Mouse (Mus musculus) frontal cortex, postnatal 14 days (tissue): ENCODE measurements around the gene Zfp612.

Experiments
- DNase-seq, 2 experiments: peaks; one replicate each; pipeline ENCODE4 v3.0.0; 2022; ENCODE audit warnings: low spot score in 2 of 2

Gene Zfp612

DNA sequence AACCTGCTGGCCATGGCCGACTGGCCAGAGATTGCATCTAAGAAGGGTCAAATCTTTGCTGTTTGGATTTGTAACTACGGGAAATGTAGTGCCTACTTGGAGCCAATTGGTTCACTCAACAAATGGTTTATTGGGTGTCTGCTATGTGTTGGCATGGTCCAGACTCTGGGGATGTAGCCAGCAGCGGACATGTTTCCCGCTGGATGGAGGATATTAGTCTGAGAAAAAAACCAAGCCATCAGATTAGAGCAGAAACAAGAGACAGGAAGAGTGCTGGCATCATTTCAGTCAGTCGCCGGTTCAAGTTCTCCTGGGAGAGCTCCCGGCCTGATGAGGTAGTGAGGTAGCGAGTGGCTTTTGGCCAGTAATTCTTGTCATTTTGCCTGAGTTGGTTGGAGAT, 54.7 kb downstream of the Zfp612 start:
- DNase-seq: no peak

DNA sequence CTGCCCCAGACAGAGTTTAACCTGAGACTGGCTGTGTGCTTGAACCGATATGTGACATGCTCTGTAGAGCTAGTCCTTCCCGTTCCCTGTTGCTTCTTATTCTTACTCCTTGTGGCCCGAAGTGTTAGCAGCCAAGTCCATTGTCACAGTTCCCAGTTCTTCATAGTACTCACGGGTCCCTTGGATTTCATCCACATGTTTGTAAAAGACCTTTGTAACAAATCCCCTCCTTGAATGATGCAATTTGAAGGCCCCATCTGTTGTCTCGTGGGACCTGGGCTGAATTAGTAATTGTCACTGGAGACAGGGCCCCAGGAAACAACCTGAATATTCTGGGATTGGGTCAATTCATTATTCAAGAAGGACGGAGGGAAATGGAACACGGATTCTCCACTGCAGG, 56.0 kb downstream of the Zfp612 start:
- DNase-seq: no peak

DNA sequence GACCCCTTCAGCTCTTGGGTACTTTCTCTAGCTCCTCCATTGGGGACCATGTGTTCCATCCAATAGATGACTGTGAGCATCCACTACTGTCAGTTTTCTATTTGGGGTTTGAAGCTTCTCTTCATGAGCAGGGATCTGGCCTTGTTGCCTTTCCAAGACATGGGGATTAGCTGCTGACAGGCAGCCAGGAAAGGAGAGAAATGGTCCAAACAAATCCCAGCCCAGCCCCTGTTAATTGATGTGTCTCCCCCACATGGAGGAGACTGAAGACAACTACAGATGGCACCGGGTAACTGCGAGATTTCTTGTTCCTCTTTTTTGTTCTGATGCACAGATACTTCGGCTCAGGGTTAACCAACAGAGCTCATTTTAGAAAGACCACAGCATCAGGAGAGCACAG, 60.6 kb downstream of the Zfp612 start:
- no peak for DNase-seq

DNA sequence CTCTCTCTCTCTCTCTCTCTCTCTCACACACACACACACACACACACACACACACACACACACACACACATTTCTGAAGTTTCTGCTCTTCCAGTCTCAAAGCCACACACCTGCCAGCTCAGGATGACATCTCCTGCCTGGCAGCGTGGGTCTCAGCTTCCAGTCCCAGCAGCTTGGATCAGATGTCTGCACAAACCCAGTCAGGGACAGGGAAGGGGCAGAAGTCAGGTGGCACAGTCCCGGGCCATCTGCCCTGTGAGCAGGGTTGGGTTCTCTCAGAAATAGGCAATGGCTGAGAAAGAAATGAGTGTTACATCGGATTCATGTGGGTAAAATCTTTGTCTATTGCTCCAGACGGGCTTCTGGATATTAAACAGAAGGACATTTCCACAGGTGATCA, 61.2 kb downstream of the Zfp612 start:
- DNase-seq: no peak
